In the genomic region with DNA sequence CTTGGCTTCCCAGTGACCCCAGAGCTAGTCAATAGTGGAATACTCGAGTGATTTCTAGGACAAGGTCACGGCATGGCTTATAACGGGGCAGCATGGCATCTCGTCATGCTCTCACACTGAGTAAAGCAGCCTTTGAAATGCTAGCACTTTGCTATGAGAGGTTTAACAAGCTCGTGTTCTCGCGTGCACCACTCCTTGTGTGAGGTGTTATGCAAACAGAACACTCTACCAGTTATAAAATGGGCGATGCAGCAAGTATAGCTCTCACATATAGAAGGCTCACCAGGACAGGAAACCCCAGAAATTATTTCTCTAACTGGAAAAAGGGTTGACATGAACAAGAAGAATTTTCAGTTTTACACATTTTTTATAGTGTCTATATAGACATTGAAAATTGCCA, we compare ENCODE assay signal across 24 mouse cellular contexts.
"Had no signal": no experiment of that assay in that cellular context is flagged by ENCODE, and none has a peak within 500 bp of the region (broad histone marks: within the 10 kb centered on the region; RNA-seq: fewer than 3 reads in every experiment).

No protein-coding gene starts in this region.

- H3K4me2 ChIP-seq: heart, embryonic 12.5 days; hindbrain, embryonic 13.5 days; hindbrain, embryonic 15.5 days; kidney, embryonic 15.5 days; limb, embryonic 13.5 days; limb, embryonic 15.5 days; liver, embryonic 12.5 days had no signal

- ATAC-seq: hindbrain, postnatal 0 days; intestine, embryonic 16.5 days; liver, embryonic 12.5 days had no signal

- DNase-seq: gastrocnemius, adult 2 months; gastrocnemius, postnatal 10 days; gastrocnemius, postnatal 25 days; heart, adult 18-20 months; heart, postnatal 10 days; kidney, adult 11 months; kidney, adult 2 months; kidney, adult 9 months; kidney, postnatal 14 days; kidney, postnatal 36 days; layer of hippocampus, adult 9-11 months; layer of hippocampus, postnatal 36 days; left cerebral cortex, postnatal 4 days had no signal

- H3K4me1 ChIP-seq: heart, embryonic 10.5 days; heart, embryonic 12.5 days; hindbrain, embryonic 15.5 days; kidney, embryonic 15.5 days; limb, embryonic 13.5 days; limb, embryonic 15.5 days; liver, embryonic 12.5 days had no signal

- H3K27ac ChIP-seq: gastrocnemius, adult 2 months; heart, embryonic 10.5 days; hindbrain, embryonic 13.5 days; hindbrain, embryonic 15.5 days; hindbrain, postnatal 0 days; kidney, embryonic 15.5 days; kidney, postnatal 0 days; limb, embryonic 13.5 days; limb, embryonic 15.5 days; liver, embryonic 12.5 days had no signal

- H3K9ac ChIP-seq: heart, embryonic 12.5 days; hindbrain, embryonic 13.5 days; hindbrain, embryonic 15.5 days; kidney, embryonic 15.5 days; limb, embryonic 13.5 days; limb, embryonic 15.5 days; liver, embryonic 12.5 days had no signal

- H3K27me3 ChIP-seq: heart, embryonic 12.5 days; hindbrain, embryonic 13.5 days; hindbrain, embryonic 15.5 days; kidney, embryonic 15.5 days; limb, embryonic 13.5 days; limb, embryonic 15.5 days; liver, embryonic 12.5 days had no signal

- H3K9me3 ChIP-seq: heart, embryonic 10.5 days; heart, embryonic 12.5 days; hindbrain, embryonic 13.5 days; hindbrain, embryonic 15.5 days; kidney, embryonic 15.5 days; limb, embryonic 13.5 days; limb, embryonic 15.5 days; liver, embryonic 12.5 days had no signal

- H3K4me3 ChIP-seq: gastrocnemius, adult 2 months; heart, embryonic 10.5 days; heart, embryonic 12.5 days; hindbrain, embryonic 13.5 days; hindbrain, embryonic 15.5 days; kidney, embryonic 15.5 days; limb, embryonic 13.5 days; limb, embryonic 15.5 days; liver, embryonic 12.5 days had no signal

- H3K36me3 ChIP-seq: heart, embryonic 10.5 days; heart, embryonic 12.5 days; kidney, embryonic 15.5 days; limb, embryonic 13.5 days; limb, embryonic 15.5 days; liver, embryonic 12.5 days had no signal
